Mouse (Mus musculus): ENCODE data around the gene Olfr1289.

The Olfr1289 gene

GRCm38 (mm10) chr2:111480519-111480918 is at the start of gene Olfr1289:
Gene Olfr1289, plus strand, starts transcription at chr2:111480819.
- no peak for DNase-seq (ENCODE audit: low spot score in 2 of 2)

- DNase-seq (ENCODE audit: low spot score in 2 of 2) = no peak
These were observed 31.8 kb upstream of the Olfr1289 start, which contains the start of gene Olfr1287 for GRCm38 (mm10) chr2:111448842-111449241. Gene Olfr1287, plus strand, starts transcription at chr2:111449142.

- DNase-seq (ENCODE audit: low spot score in 2 of 2) = no peak
These were observed 6.8 kb upstream of the Olfr1289 start, which contains the start of gene Olfr1288 for GRCm38 (mm10) chr2:111473801-111474200. Gene Olfr1288, plus strand, starts transcription at chr2:111474101.

GRCm38 (mm10) chr2:111493729-111494128 is 13.1 kb downstream of the Olfr1289 start, which contains the start of gene Olfr1290:
Gene Olfr1290, minus strand, starts transcription at chr2:111493829.
- DNase-seq (ENCODE audit: low spot score in 2 of 2) = no peak

- no peak for DNase-seq (ENCODE audit: low spot score in 2 of 2)
These were observed 16.3 kb downstream of the Olfr1289 start, which contains the start of gene Olfr1291-ps1 for GRCm38 (mm10) chr2:111496880-111497279. Gene Olfr1291-ps1, plus strand, starts transcription at chr2:111497180.

- no peak for DNase-seq (ENCODE audit: low spot score in 2 of 2)
These were observed 36.8 kb downstream of the Olfr1289 start for GRCm38 (mm10) chr2:111517451-111517850.

GRCm38 (mm10) chr2:111524903-111525302 is 44.3 kb downstream of the Olfr1289 start, which contains the start of gene Olfr1293-ps:
Gene Olfr1293-ps, plus strand, starts transcription at chr2:111525203.
- DNase-seq (ENCODE audit: low spot score in 2 of 2) = no peak

Measured in frontal cortex, postnatal 10 days (tissue).